Mouse (Mus musculus): ENCODE results near the gene Slc6a6.

- TF ChIP-seq CTCF (IDR thresholded peaks at IDR 0.05; ENCODE audit: low read depth) (no peak), EP300 (IDR thresholded peaks at IDR 0.05; ENCODE audit: low read depth) (no peak)
Observed at GRCm38 (mm10) chr6:91745246-91745645, 61.4 kb downstream of the Slc6a6 start.

All from heart, postnatal 0 days (tissue).